Mouse (Mus musculus): Measurements from ENCODE around the gene Isg20.

GRCm38 (mm10) chr7:78913649-78914544 is 673 bp downstream of the Isg20 start:
- no peak for TF ChIP-seq CTCF (conservative IDR thresholded peaks at IDR 0.05 in 1 of 2, IDR thresholded peaks at IDR 0.05 in 1 of 2; ENCODE audit: low read depth in 2 of 2, low read length in 2 of 2)
- TF ChIP-seq EP300 (IDR thresholded peaks at IDR 0.05; ENCODE audit: low read length): peak; percentile 67; the same call in 1 of the 2 replicates
- peak; percentile 45 for TF ChIP-seq BHLHE40 (IDR thresholded peaks at IDR 0.05; ENCODE audit: low read depth, low read length)
- peak; percentile 37; the same call in 1 of the 2 replicates for TF ChIP-seq NELFE (IDR thresholded peaks at IDR 0.05; ENCODE audit: low read depth, low read length)
- TF ChIP-seq CHD1 (IDR thresholded peaks at IDR 0.05; ENCODE audit: low read depth, low read length): no peak
- peak; percentile 56; the same call in 1 of the 2 replicates for TF ChIP-seq TCF12 (IDR thresholded peaks at IDR 0.05; ENCODE audit: low read depth, low read length)
- TF ChIP-seq POLR2A (IDR thresholded peaks at IDR 0.05; ENCODE audit: low read depth, low read length): 0 out of 2 replicates have a peak, but pooled peaks have one; percentile 12
- TF ChIP-seq UBTF (IDR thresholded peaks at IDR 0.05; ENCODE audit: low read depth, low read length): no peak

Measured in CH12.LX (cell line).